Comparison of ENCODE assay signal across 1 mouse cellular context in the genomic region with DNA sequence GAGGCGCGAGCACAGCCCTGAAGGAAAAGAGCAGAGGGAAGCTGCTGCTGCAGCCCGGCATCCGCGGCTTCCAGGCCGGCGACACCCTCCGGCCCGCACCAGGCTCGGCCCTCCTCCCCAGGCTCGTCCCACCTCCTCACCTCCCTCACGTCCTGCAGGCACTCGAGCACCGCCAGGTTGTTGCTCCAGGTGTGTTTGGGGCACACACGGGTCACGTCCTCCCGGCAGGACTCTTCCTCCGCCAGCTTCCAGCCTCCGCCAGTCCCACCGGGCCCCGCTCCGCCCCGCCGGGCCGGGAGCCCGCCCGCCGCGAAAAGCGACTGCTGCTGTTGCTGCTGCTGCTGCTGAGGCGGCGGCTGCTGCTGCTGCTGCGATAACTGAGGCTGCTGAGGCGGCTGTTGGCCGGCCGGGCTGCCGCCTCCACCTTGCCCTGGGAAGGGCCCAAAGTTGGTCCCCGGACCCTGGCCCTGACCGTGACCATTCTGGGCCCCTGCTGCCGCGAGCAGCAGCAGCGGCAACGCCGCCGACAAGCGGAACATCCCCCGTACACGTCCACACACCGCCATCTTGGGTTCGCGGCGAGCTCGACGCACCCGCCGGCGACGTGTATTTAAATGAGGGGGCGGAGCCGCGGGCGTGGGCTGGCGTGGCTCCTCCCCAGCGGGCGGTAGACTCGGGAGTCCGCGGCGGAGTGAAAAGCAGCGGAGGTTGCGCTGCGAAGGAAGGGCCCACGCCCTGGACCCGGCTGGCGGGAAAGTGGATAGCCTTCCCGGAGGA.
TF ChIP-seq lines count a peak whose summit lies in the region.

A gene (minus strand): TSS at position 586 of the 777 bp plus-strand sequence.

TF ChIP-seq in myocyte, 11 proteins besides CTCF, POLR2A, EP300 and RAD21 (continued from another document):
- TF ChIP-seq CEBPB (IDR thresholded peaks at IDR 0.05; ENCODE audit: insufficient read depth, poor library complexity, severe bottlenecking): no peak
